Comparison of ENCODE assay signal across 14 mouse cellular contexts in genomic region chr10:95970744-95971212, GRCm38 (mm10). TPM values are rescaled to one million over a fixed set of nuclear protein-coding genes. Genes with fewer than 3 reads are reported as not detected.
DNase-seq lines count a peak whose midpoint lies in the region; ATAC-seq and TF ChIP-seq lines count a peak whose summit lies in the region.
"Had no signal": no experiment of that assay in that cellular context is flagged by ENCODE, and none has a peak within 500 bp of the region (broad histone marks: within the 10 kb centered on the region; RNA-seq: fewer than 3 reads in every experiment).

No protein-coding gene starts in this region.

- TF ChIP-seq EP300 in liver, embryonic 14.5 days (IDR thresholded peaks at IDR 0.05; ENCODE audit: low read depth), result no peak

- ATAC-seq in liver, embryonic 14.5 days (ENCODE audit: insufficient read depth), result no peak
- ATAC-seq: midbrain, embryonic 16.5 days had no signal

- H3K4me3 ChIP-seq in spleen, adult 2 months (ENCODE audit: extremely low read depth, insufficient read depth, insufficient read length), result peak overlapping the region; percentile 25
- H3K4me3 ChIP-seq in heart, embryonic 10.5 days, result peak overlapping the region; percentile 39
- peak overlapping the region in 1 of 2 experiments; percentile 26; a peak in 2 of 4 replicates for H3K4me3 ChIP-seq in liver, embryonic 14.5 days (ENCODE audit: insufficient read depth in 1 of 2, low read depth in 2 of 2, low read length in 2 of 2)
- no peak overlapping the region for H3K4me3 ChIP-seq in thymus, adult 2 months (ENCODE audit: control insufficient read depth, insufficient read depth, low read length)
- H3K4me3 ChIP-seq: limb, embryonic 12.5 days had no signal

- no peaks in the 10 kb centered on the region for H3K36me3 ChIP-seq in spleen, adult 2 months (ENCODE audit: control insufficient read depth, insufficient read depth, low read length)
- peaks cover 9% of the 10 kb centered on the region for H3K36me3 ChIP-seq in heart, embryonic 10.5 days
- H3K36me3 ChIP-seq in liver, embryonic 14.5 days (replicated peaks; ENCODE audit: control insufficient read depth, insufficient read depth, low read depth), result peaks cover 6% of the 10 kb centered on the region; the same call in 1 of the 2 replicates
- H3K36me3 ChIP-seq in thymus, adult 2 months (ENCODE audit: control insufficient read depth, insufficient read depth, low read length), result no peaks in the 10 kb centered on the region
- H3K36me3 ChIP-seq: limb, embryonic 12.5 days had no signal

- no peak for TF ChIP-seq CTCF in spleen, adult 2 months (IDR thresholded peaks at IDR 0.05; ENCODE audit: extremely low read depth, insufficient read depth, insufficient read length, insufficient replicate concordance)
- no peak for TF ChIP-seq CTCF in liver, embryonic 14.5 days (IDR thresholded peaks at IDR 0.05; ENCODE audit: low read depth)
- TF ChIP-seq CTCF in thymus, adult 2 months (IDR thresholded peaks at IDR 0.05; ENCODE audit: borderline replicate concordance, control insufficient read depth, extremely low read depth, insufficient read depth, low read length, poor library complexity), result no peak

- H3K4me2 ChIP-seq in liver, embryonic 14.5 days (ENCODE audit: low read depth), result peak overlapping the region; percentile 62
- H3K4me2 ChIP-seq: limb, embryonic 12.5 days had no signal

- 5% methylated on average over 3 of the region's 3 CpGs for WGBS in spleen, adult 2 months
- 17% methylated on average over 3 of the region's 3 CpGs for WGBS in heart, embryonic 10.5 days
- 11% methylated on average over 3 of the region's 3 CpGs for WGBS in liver, embryonic 14.5 days (ENCODE audit: insufficient replicate concordance)
- WGBS in thymus, adult 2 months, result 16% methylated on average over 3 of the region's 3 CpGs

- H3K27me3 ChIP-seq in spleen, adult 2 months (ENCODE audit: control insufficient read depth, insufficient read depth, low read length), result no peaks in the 10 kb centered on the region
- no peaks in the 10 kb centered on the region for H3K27me3 ChIP-seq in heart, embryonic 10.5 days (ENCODE audit: insufficient read depth, poor library complexity, severe bottlenecking)
- H3K27me3 ChIP-seq in liver, embryonic 14.5 days (ENCODE audit: control insufficient read depth, insufficient read depth, low read length), result no peaks in the 10 kb centered on the region
- H3K27me3 ChIP-seq in thymus, adult 2 months (ENCODE audit: control insufficient read depth, insufficient read depth, low read length), result no peaks in the 10 kb centered on the region
- H3K27me3 ChIP-seq: limb, embryonic 12.5 days had no signal

- no peaks in the 10 kb centered on the region; the same call in 1 of the 2 replicates for H3K4me1 ChIP-seq in spleen, adult 2 months (ENCODE audit: control insufficient read depth, insufficient read depth, insufficient read length)
- H3K4me1 ChIP-seq in heart, embryonic 10.5 days, result peaks cover 22% of the 10 kb centered on the region
- H3K4me1 ChIP-seq in liver, embryonic 14.5 days (replicated peaks; ENCODE audit: control insufficient read depth in 2 of 2, insufficient read depth in 2 of 2, low read length in 1 of 2), result peaks cover 0 to 6% of the 10 kb centered on the region in 2 experiments; a peak in 2 of 4 replicates
- no peaks in the 10 kb centered on the region for H3K4me1 ChIP-seq in thymus, adult 2 months (replicated peaks; ENCODE audit: control insufficient read depth, insufficient read depth, low read length)
- H3K4me1 ChIP-seq: limb, embryonic 12.5 days had no signal

- TF ChIP-seq POLR2A in spleen, adult 2 months (IDR thresholded peaks at IDR 0.05; ENCODE audit: low read depth, low read length), result no peak
- TF ChIP-seq POLR2A in thymus, adult 2 months (IDR thresholded peaks at IDR 0.05; ENCODE audit: control insufficient read depth, extremely low read depth, insufficient read depth, low read length, poor library complexity), result no peak

- H3K9ac ChIP-seq in liver, embryonic 14.5 days (replicated peaks), result 0 out of 2 replicates have a peak overlapping the region, but pooled peaks have one; percentile 14
- H3K9ac ChIP-seq: limb, embryonic 12.5 days had no signal

- DNase-seq in spleen, adult 2 months (ENCODE audit: low read depth in 1 of 2, low spot score in 2 of 2), result no peak
- DNase-seq in spleen, adult 12 weeks (ENCODE audit: low spot score), result no peak
- DNase-seq in heart, embryonic 10.5 days (ENCODE audit: low spot score), result no peak
- peak in 1 of 3 experiments; percentile 9 for DNase-seq in liver, embryonic 14.5 days (ENCODE audit: low read depth in 3 of 3, low spot score in 3 of 3)
- no peak for DNase-seq in thymus, adult 2 months
- no peak for DNase-seq in embryo, embryonic 10 days (ENCODE audit: low spot score)
- no peak for DNase-seq in ovary, adult 18-20 months (ENCODE audit: low spot score)
- no peak for DNase-seq in kidney, adult 8-10 months
- DNase-seq: adrenal gland, postnatal 14 days; cerebellum, adult 9-11 months; kidney, postnatal 36 days; thymus, postnatal 14 days had no signal

- no peaks in the 10 kb centered on the region for H3K9me3 ChIP-seq in heart, embryonic 10.5 days
- H3K9me3 ChIP-seq in liver, embryonic 14.5 days (ENCODE audit: control insufficient read depth, low read length), result no peaks in the 10 kb centered on the region
- H3K9me3 ChIP-seq: limb, embryonic 12.5 days had no signal

- H3K27ac ChIP-seq in spleen, adult 2 months (ENCODE audit: insufficient read depth, low read length), result no peak overlapping the region
- H3K27ac ChIP-seq in heart, embryonic 10.5 days, result peak overlapping the region; percentile 48; the same call in 1 of the 2 replicates
- H3K27ac ChIP-seq in liver, embryonic 14.5 days, result no peak overlapping the region
- H3K27ac ChIP-seq in thymus, adult 2 months (ENCODE audit: control insufficient read depth, insufficient read depth, low read length), result no peak overlapping the region
- H3K27ac ChIP-seq: limb, embryonic 12.5 days had no signal

RNA-seq across cellular contexts. Expression of gene Eea1, which starts 30.3 kb away (rescaled TPM):
- 2.1 and 2.4 TPM in 2 replicates for polyA plus RNA-seq in spleen, adult 2 months (2012; rRNA removed)
- polyA plus RNA-seq in heart, embryonic 10.5 days (2016; fragmentation: Nextera tagmentation; extraction: Ambion mirVana), result 13.2 and 16.8 TPM in 2 replicates
- 2.4 and 4.2 TPM in 2 replicates for polyA plus RNA-seq in liver, embryonic 14.5 days (2012; rRNA removed)
- polyA plus RNA-seq in liver, embryonic 14.5 days (2014; fragmentation: Nextera tagmentation; extraction: Ambion mirVana), result 8.9 and 9.0 TPM in 2 replicates
- polyA plus RNA-seq in thymus, adult 2 months (2012; rRNA removed), result 1.5 TPM in 2 replicates
